Mouse (Mus musculus) ES-E14 (cell line): ENCODE measurements around the gene Vezf1. TPM values are rescaled to one million over a fixed set of nuclear protein-coding genes. Genes with fewer than 3 reads are reported as not detected.

ENCODE experiments used
- DNase-seq: peaks from one replicate; pipeline ENCODE4 v3.0.0-alpha.2; 2013; ENCODE audit warnings: low read depth, low spot score
- H3K27ac ChIP-seq: 2 replicates; pipeline ENCODE4 v1.5.1; 2012; ENCODE audit warnings: low read depth, mild to moderate bottlenecking, low read length, moderate library complexity, mixed read lengths; ENCODE audit not compliant: poor library complexity, insufficient read depth, severe bottlenecking
- H3K36me3 ChIP-seq: 2 replicates; pipeline ENCODE4 v1.6.1; 2012; ENCODE audit warnings: mild to moderate bottlenecking, low read length, moderate library complexity, mixed read lengths; ENCODE audit not compliant: control insufficient read depth, poor library complexity, insufficient read depth, severe bottlenecking
- H3K4me1 ChIP-seq, 2 experiments: fragments of 150-350 bp in 1 of 2; sonication (generic) in 1 of 2; 2 replicates each; pipeline ENCODE4 v1.6.1; 2012; ENCODE audit warnings: low read length in 2 of 2, mild to moderate bottlenecking in 1 of 2, mixed read lengths in 1 of 2; ENCODE audit not compliant: control insufficient read depth in 2 of 2, insufficient read depth in 2 of 2, poor library complexity in 1 of 2
- H3K4me3 ChIP-seq, 2 experiments: fragments of 150-350 bp in 1 of 2; sonication (generic) in 1 of 2; 2 replicates each; pipeline ENCODE4 v1.5.1; 2012; ENCODE audit warnings: low read length in 2 of 2, low read depth in 1 of 2, mild to moderate bottlenecking in 1 of 2, mixed read lengths in 1 of 2; ENCODE audit not compliant: insufficient read depth in 1 of 2, poor library complexity in 1 of 2, severe bottlenecking in 1 of 2
- H3K9ac ChIP-seq: 2 replicates; pipeline ENCODE4 v1.6.1; 2012; ENCODE audit warnings: low read depth, mild to moderate bottlenecking, low read length, mixed read lengths; ENCODE audit not compliant: poor library complexity, insufficient read depth, severe bottlenecking
- H3K9me3 ChIP-seq: fragments of 150-350 bp; sonication (generic); 2 replicates; pipeline ENCODE4 v1.6.1; 2012; ENCODE audit warnings: low read depth, mild to moderate bottlenecking, low read length; ENCODE audit not compliant: control insufficient read depth, insufficient read depth
- CHD2 ChIP-seq: IDR thresholded peaks from 2 replicates; pipeline ENCODE4 v1.6.1; 2014; ENCODE audit warnings: mild to moderate bottlenecking, low read depth, low read length, inconsistent platforms
- HCFC1 ChIP-seq: IDR thresholded peaks from 2 replicates; pipeline ENCODE4 v1.6.1; 2012; ENCODE audit warnings: low read length, inconsistent platforms, borderline replicate concordance; ENCODE audit not compliant: insufficient read depth
- MAFK ChIP-seq: IDR thresholded peaks from 2 replicates; pipeline ENCODE4 v1.6.1; 2014; ENCODE audit warnings: mild to moderate bottlenecking, low read depth, low read length, inconsistent platforms; ENCODE audit not compliant: insufficient read depth
- ZC3H11A ChIP-seq: IDR thresholded peaks from 2 replicates; pipeline ENCODE4 v1.6.1; 2012; ENCODE audit warnings: low read depth, mild to moderate bottlenecking, inconsistent platforms, low read length, borderline replicate concordance
- ZNF384 ChIP-seq: IDR thresholded peaks from 2 replicates; pipeline ENCODE4 v1.6.1; 2012; ENCODE audit warnings: low read depth, low read length, inconsistent platforms
- in situ Hi-C, 2 experiments: fragments of 600-800 bp; cut with MboI; formaldehyde crosslinking; loops; one replicate each; pipeline ENCODE4 v1.15.1; 2025; ENCODE audit warnings: low sequenced_read_pairs in 2 of 2, inconsistent platforms in 1 of 2; ENCODE audit not compliant: unreplicated experiment in 2 of 2
- total RNA-seq: library from RNA; depleted of rRNA; stranded (reverse); fragments of 300-350 nt; gene quantifications from 2 replicates; pipeline ENCODE4 v1.2.3, GENCODE M21; 2012

Vezf1 gene
- total RNA-seq, 1 experiment: 13.2 TPM

DNA sequence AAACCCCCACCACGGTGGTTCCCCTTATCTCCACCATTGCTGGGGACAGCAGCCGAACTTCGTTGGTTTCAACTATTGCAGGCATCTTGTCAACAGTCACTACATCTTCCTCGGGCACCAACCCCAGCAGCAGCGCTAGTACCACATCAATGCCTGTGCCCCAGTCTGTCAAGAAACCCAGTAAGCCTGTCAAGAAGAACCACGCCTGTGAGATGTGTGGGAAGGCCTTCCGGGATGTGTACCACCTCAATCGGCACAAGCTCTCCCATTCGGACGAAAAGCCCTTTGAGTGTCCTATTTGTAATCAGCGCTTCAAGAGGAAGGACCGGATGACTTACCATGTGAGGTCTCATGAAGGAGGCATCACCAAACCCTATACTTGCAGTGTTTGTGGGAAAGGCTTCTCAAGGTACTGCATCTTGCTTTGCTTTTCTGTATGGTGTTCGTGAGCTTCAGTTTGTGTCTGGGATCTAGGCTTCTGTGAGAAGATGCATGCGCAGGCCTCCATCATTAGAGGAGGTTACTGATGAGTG is 5.3 kb downstream of the Vezf1 start:
- no peak overlapping the region for H3K4me3 ChIP-seq
- in situ Hi-C loops: no loop called here
- no peak for DNase-seq
- TF ChIP-seq MAFK (no peak), CHD2 (no peak), ZC3H11A (no peak), HCFC1 (no peak), ZNF384 (no peak)
- no peak overlapping the region for H3K9ac ChIP-seq
- H3K9me3 ChIP-seq: no peaks in the 10 kb centered on the region
- H3K36me3 ChIP-seq: peaks cover 13% of the 10 kb centered on the region
- H3K4me1 ChIP-seq: peaks cover 3 to 8% of the 10 kb centered on the region in 2 experiments; a peak in 3 of 4 replicates
- H3K27ac ChIP-seq: no peak overlapping the region

DNA sequence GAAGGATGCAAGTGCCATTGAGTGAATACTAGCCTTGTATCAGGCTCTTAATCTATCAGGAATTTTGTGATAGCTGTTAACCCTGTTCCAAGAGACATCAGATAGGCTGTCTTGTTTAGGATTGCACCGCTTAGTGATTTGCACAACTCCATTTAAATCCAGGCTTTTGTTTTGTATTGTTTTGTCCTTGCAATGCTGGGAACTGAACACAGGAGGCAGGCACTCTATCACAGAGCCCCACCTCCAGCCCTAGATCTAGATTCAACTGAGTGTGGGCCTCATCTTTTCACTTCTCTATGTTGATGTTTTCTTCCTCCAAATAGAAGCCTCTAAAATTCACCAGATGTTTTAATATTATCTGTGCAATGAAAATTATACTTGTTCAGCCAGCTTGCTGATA is 7.6 kb downstream of the Vezf1 start:
- Histone ChIP-seq H3K9ac (no peak overlapping the region; the same call in 1 of the 2 replicates), H3K4me3 (no peak overlapping the region), H3K36me3 (peaks cover 19% of the 10 kb centered on the region), H3K9me3 (no peaks in the 10 kb centered on the region), H3K27ac (no peak overlapping the region), H3K4me1 (peaks cover 3% of the 10 kb centered on the region in 2 experiments; a peak in 2 of 4 replicates)
- in situ Hi-C loops: no loop called here
- TF ChIP-seq CHD2 (no peak), ZNF384 (no peak), HCFC1 (no peak), MAFK (no peak), ZC3H11A (no peak)
- DNase-seq: no peak

DNA sequence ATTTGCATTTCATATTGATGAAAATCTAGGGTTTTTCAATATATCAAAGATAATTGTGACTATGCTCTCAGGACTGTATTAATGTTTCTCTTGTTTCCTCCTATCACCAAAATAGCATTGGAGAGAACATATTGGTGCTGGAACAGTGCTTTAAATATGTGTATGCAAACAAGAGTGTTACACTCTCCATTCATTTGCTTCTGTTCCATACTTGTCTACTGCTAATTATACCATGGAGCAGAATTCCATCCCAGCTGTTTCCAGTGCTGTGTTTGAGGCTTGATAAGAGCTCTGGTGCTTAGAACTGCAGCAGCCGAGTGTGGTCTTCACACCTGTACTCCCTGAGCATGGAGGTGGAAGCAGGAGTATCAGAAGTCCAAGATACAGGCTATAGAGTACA is 8.3 kb downstream of the Vezf1 start:
- Histone ChIP-seq H3K4me1 (peaks cover 3% of the 10 kb centered on the region in 2 experiments; a peak in 2 of 4 replicates), H3K9me3 (no peaks in the 10 kb centered on the region), H3K36me3 (peaks cover 21% of the 10 kb centered on the region), H3K9ac (no peak overlapping the region), H3K4me3 (no peak overlapping the region), H3K27ac (no peak overlapping the region)
- in situ Hi-C loops: no loop called here
- TF ChIP-seq CHD2 (no peak), ZC3H11A (no peak), ZNF384 (no peak), MAFK (no peak), HCFC1 (no peak)
- DNase-seq: no peak

DNA sequence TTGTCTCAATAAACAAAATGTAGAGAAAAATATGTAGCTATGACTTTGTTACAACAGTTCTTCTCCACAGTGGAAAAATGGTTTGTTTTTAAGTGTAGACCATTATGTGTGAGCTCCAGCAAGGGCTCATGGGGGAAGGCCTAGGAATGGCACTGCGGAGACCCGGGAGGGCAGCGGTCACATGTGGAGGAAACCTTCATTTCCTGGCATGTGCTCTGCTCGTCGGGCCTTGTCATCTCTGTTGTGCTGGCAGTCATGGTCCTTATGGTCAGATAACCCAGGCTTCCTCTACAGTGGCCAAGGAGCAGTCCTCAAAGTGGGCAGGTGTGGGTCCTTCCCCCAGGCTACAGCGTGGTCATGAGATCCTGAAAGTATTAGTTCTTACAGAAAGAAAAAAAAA is 15.6 kb downstream of the Vezf1 start:
- Histone ChIP-seq H3K4me3 (no peak overlapping the region), H3K4me1 (peaks cover 2 to 21% of the 10 kb centered on the region in 2 experiments; a peak in 3 of 4 replicates), H3K9me3 (no peaks in the 10 kb centered on the region), H3K36me3 (peaks cover 12% of the 10 kb centered on the region), H3K27ac (no peak overlapping the region), H3K9ac (no peak overlapping the region)
- TF ChIP-seq MAFK (no peak), ZC3H11A (no peak), ZNF384 (no peak), HCFC1 (no peak), CHD2 (no peak)
- in situ Hi-C loops: no loop called here
- DNase-seq: no peak
